Mouse (Mus musculus): ENCODE data around the gene Ssbp4.

Gene Ssbp4

GRCm38 (mm10) chr8:70607603-70607897 lies 1.1 kb downstream of the Ssbp4 start:
- no peak for DNase-seq (ENCODE audit: low read depth, low spot score)

GRCm38 (mm10) chr8:70606780-70607602 lies 1.7 kb downstream of the Ssbp4 start:
- no peak for DNase-seq (ENCODE audit: low read depth, low spot score)

GRCm38 (mm10) chr8:70605871-70606779 lies 2.5 kb downstream of the Ssbp4 start:
- DNase-seq (ENCODE audit: low read depth, low spot score): no peak

GRCm38 (mm10) chr8:70604558-70604957 lies 4.1 kb downstream of the Ssbp4 start:
- no peak for DNase-seq (ENCODE audit: low read depth, low spot score)

- DNase-seq (ENCODE audit: low read depth, low spot score): no peak
Measured at GRCm38 (mm10) chr8:70602139-70602811, 6.4 kb downstream of the Ssbp4 start.

GRCm38 (mm10) chr8:70601271-70601649 lies 7.4 kb downstream of the Ssbp4 start:
- DNase-seq (ENCODE audit: low read depth, low spot score): peak; percentile 97

GRCm38 (mm10) chr8:70600473-70601270 lies 8.0 kb downstream of the Ssbp4 start:
- no peak for DNase-seq (ENCODE audit: low read depth, low spot score)

GRCm38 (mm10) chr8:70599507-70600290 lies 9.0 kb downstream of the Ssbp4 start:
- no peak for DNase-seq (ENCODE audit: low read depth, low spot score)

GRCm38 (mm10) chr8:70598722-70599121 lies 9.9 kb downstream of the Ssbp4 start:
- peak; percentile 78 for DNase-seq (ENCODE audit: low read depth, low spot score)

- DNase-seq (ENCODE audit: low read depth, low spot score): peak; percentile 75
Measured at GRCm38 (mm10) chr8:70598283-70598682, 10.4 kb downstream of the Ssbp4 start.

- DNase-seq (ENCODE audit: low read depth, low spot score): no peak
Measured at GRCm38 (mm10) chr8:70597417-70598272, 11.0 kb downstream of the Ssbp4 start.

GRCm38 (mm10) chr8:70596775-70597416 lies 11.8 kb downstream of the Ssbp4 start:
- DNase-seq (ENCODE audit: low read depth, low spot score): peak; percentile 62

- DNase-seq (ENCODE audit: low read depth, low spot score): no peak
Measured at GRCm38 (mm10) chr8:70596216-70596615, 12.5 kb downstream of the Ssbp4 start.

GRCm38 (mm10) chr8:70595811-70596210 lies 12.9 kb downstream of the Ssbp4 start:
- no peak for DNase-seq (ENCODE audit: low read depth, low spot score)

GRCm38 (mm10) chr8:70594621-70595564 lies 13.8 kb downstream of the Ssbp4 start:
- peak; percentile 84 for DNase-seq (ENCODE audit: low read depth, low spot score)

GRCm38 (mm10) chr8:70593961-70594609 lies 14.6 kb downstream of the Ssbp4 start, which contains the start of gene Isyna1:
TSS of gene Isyna1 (plus strand) at chr8:70594373.
- peak; percentile 98 for DNase-seq (ENCODE audit: low read depth, low spot score)

GRCm38 (mm10) chr8:70593173-70593572 lies 15.5 kb downstream of the Ssbp4 start:
- DNase-seq (ENCODE audit: low read depth, low spot score): no peak

Measured in R1 (cell line).